Mouse (Mus musculus) forebrain, embryonic 11.5 days (tissue): ENCODE data around the gene Txndc16. TPM values are rescaled to one million over a fixed set of nuclear protein-coding genes. Genes with fewer than 3 reads are reported as not detected.

Experiments used
- ATAC-seq: fragments of 200-750 bp; cut with Nextera tagmentation; replicated peaks from 2 replicates; pipeline ENCODE4 v1.8.0; 2017; ENCODE audit warnings: moderate TSS enrichment; ENCODE audit not compliant: low FRiP score
- DNase-seq: peaks from one replicate; pipeline ENCODE4 v3.0.0-alpha.2; 2017; ENCODE audit warnings: low spot score
- H3K27ac ChIP-seq: fragments of 300-500 bp; sonication (generic); 2 replicates; pipeline ENCODE4 v1.5.1; 2014; ENCODE audit warnings: low read depth, low read length
- H3K27me3 ChIP-seq: fragments of 300-500 bp; sonication (generic); 2 replicates; pipeline ENCODE4 v1.6.1; 2014; ENCODE audit warnings: mild to moderate bottlenecking, low read length, mixed read lengths; ENCODE audit not compliant: control insufficient read depth, insufficient read depth
- H3K36me3 ChIP-seq: fragments of 300-500 bp; sonication (generic); 2 replicates; pipeline ENCODE4 v1.6.1; 2014; ENCODE audit warnings: mild to moderate bottlenecking, low read length, moderate library complexity, mixed read lengths; ENCODE audit not compliant: control insufficient read depth, insufficient read depth
- H3K4me1 ChIP-seq: fragments of 300-500 bp; sonication (generic); replicated peaks from 2 replicates; pipeline ENCODE4 v1.6.1; 2014; ENCODE audit warnings: low read length, mixed read lengths; ENCODE audit not compliant: control insufficient read depth, insufficient read depth
- H3K4me2 ChIP-seq: fragments of 300-500 bp; sonication (generic); 2 replicates; pipeline ENCODE4 v1.6.1; 2014; ENCODE audit warnings: low read depth, mild to moderate bottlenecking, low read length, moderate library complexity, mixed read lengths; ENCODE audit not compliant: severe bottlenecking
- H3K4me3 ChIP-seq: fragments of 300-500 bp; sonication (generic); 2 replicates; pipeline ENCODE4 v1.5.1; 2014; ENCODE audit warnings: low read depth, low read length
- H3K9ac ChIP-seq: fragments of 300-500 bp; sonication (generic); 2 replicates; pipeline ENCODE4 v1.6.1; 2014; ENCODE audit warnings: low read length
- H3K9me3 ChIP-seq: fragments of 300-500 bp; sonication (generic); 2 replicates; pipeline ENCODE4 v1.6.1; 2016; ENCODE audit warnings: low read length, mixed read lengths; ENCODE audit not compliant: control insufficient read depth
- WGBS: fragments of 180-500 bp; shearing (Covaris S2); extraction: QIAGEN DNeasy Blood & Tissue Kit; methylation state at CpG from one replicate; pipeline ENCODE4 v1.1.7; 2014; 5-methylcytosine and 5-hydroxymethylcytosine counted together
- polyA plus RNA-seq: library from polyadenylated mRNA; unstranded; fragments of >200 nt; fragmentation: Nextera tagmentation; extraction: Ambion mirVana; gene quantifications from 2 replicates; pipeline ENCODE4 v1.2.1, GENCODE M21; 2014

The Txndc16 gene
- polyA plus RNA-seq, 1 experiment from 2014 or later, result 20.0 TPM

DNA sequence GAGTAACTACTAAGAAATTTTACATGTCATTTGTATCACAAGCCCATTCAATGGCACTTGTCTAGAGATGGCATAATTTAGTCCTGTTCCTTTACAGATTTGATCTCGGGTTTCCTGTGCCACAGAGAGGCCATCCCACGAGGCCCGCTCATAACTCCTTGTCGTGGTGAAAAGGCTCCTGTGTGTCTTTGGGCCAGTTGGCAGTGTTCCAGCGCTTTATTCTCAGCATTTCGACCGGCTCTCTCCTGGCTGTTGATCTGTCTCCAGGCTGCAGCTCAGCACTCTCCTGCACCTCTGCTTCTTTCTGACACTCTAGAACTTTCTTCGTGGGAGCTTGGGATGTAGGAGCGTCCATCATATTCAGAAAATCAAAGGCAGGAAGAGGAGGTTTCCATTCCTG, 84.6 kb downstream of the Txndc16 start:
- Histone ChIP-seq H3K4me3 (no peak overlapping the region), H3K9me3 (no peaks in the 10 kb centered on the region), H3K27ac (no peak overlapping the region), H3K27me3 (no peaks in the 10 kb centered on the region), H3K9ac (no peak overlapping the region), H3K4me1 (no peaks in the 10 kb centered on the region), H3K4me2 (no peak overlapping the region), H3K36me3 (no peaks in the 10 kb centered on the region)
- ATAC-seq (no peak), DNase-seq (no peak)
- 80% methylated on average over 9 of the region's 9 CpGs for WGBS

DNA sequence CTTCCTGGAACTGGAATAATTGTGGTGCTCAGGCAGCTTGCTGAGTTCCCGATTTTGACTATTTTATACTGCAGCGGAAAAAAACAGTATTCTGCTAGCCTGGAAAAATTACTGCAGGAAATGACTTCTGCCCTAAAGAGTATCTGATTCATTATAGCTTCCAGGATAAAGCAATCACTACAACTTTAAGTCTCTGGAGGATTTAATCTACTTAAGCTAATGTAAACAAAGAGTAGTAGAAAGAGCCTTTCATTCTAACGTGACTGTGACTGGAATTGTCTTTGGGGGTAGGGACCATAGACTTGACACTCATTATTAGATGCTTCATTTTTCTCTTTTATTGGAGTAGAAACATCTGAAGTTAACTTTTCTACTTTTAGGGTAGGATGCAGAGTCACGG, 101.8 kb downstream of the Txndc16 start:
- H3K4me2 ChIP-seq, result no peak overlapping the region
- WGBS, result 58% methylated on average over 4 of the region's 4 CpGs
- H3K4me1 ChIP-seq, result no peaks in the 10 kb centered on the region
- ATAC-seq, result no peak
- DNase-seq, result no peak
- no peaks in the 10 kb centered on the region for H3K27me3 ChIP-seq
- H3K9me3 ChIP-seq, result no peaks in the 10 kb centered on the region
- no peak overlapping the region for H3K27ac ChIP-seq
- H3K9ac ChIP-seq, result no peak overlapping the region
- H3K4me3 ChIP-seq, result no peak overlapping the region
- H3K36me3 ChIP-seq, result no peaks in the 10 kb centered on the region

DNA sequence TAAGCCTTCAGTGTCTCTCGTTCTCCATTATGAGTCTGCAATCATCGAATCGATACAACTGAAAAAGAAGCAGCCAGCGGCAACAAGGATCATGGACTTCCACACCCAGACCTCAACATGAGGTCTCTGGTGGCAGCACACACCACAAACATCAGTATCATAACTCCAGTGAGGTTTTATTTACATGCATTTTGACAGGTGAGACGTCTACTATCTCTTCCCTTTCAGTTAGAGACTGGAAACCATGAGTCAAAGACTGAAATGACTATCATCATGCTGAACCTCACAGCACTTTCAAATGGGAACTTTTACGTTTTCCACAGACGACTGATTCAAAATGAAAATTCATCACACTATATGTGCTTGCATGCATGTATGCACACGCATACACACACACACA, 117.9 kb downstream of the Txndc16 start:
- 91% methylated on average over 8 of the region's 8 CpGs for WGBS
- Histone ChIP-seq H3K9me3 (no peaks in the 10 kb centered on the region), H3K4me2 (no peak overlapping the region), H3K9ac (no peak overlapping the region), H3K27me3 (no peaks in the 10 kb centered on the region), H3K36me3 (no peaks in the 10 kb centered on the region), H3K27ac (no peak overlapping the region), H3K4me3 (no peak overlapping the region), H3K4me1 (no peaks in the 10 kb centered on the region)
- no peak for ATAC-seq
- DNase-seq, result no peak

DNA sequence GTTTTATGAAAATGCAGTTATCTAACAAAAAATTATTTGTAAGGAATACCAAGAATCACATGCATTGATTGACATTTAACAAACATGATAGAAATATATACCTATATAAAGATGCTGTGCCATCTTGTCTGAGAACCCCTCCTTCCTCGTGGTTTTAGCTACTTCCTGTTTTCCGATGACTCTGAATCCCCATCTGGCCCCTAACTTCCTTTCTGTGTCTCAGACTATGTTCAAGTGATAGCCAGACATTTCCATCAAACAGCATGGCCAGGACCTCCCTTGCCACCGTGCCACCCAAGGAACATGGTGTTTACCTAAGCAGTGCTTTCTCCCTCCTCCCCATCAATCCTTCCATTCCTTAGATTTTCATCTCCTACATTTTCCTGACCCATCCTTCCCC, 127.8 kb downstream of the Txndc16 start:
- Histone ChIP-seq H3K4me1 (no peaks in the 10 kb centered on the region), H3K27me3 (no peaks in the 10 kb centered on the region), H3K9me3 (no peaks in the 10 kb centered on the region), H3K4me3 (no peak overlapping the region), H3K27ac (no peak overlapping the region), H3K9ac (no peak overlapping the region), H3K4me2 (no peak overlapping the region), H3K36me3 (no peaks in the 10 kb centered on the region)
- 85% methylated on average over 3 of the region's 3 CpGs for WGBS
- ATAC-seq, result no peak
- DNase-seq, result no peak

DNA sequence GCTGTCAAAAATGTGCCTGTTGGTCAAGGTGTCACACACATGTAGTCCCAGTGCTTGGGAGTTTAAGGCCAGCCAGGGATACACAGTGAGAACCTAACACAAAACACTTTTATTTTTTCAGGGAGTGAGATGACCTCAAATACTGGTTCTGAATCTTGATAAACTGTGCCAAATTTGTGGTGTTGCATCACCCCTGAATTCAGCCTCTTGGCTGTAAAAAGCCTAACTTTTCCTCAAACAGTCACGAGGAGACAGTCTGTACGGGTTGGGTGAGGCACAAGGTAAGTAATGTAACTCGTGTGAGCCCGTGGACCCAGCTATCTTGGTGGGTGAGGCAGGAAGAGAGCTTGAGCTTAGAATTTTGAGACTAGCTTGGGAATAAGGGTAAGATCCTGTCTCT, 130.1 kb downstream of the Txndc16 start:
- no peak for DNase-seq
- H3K36me3 ChIP-seq, result no peaks in the 10 kb centered on the region
- no peaks in the 10 kb centered on the region for H3K27me3 ChIP-seq
- no peak overlapping the region for H3K27ac ChIP-seq
- H3K9me3 ChIP-seq, result no peaks in the 10 kb centered on the region
- no peak overlapping the region for H3K9ac ChIP-seq
- H3K4me2 ChIP-seq, result no peak overlapping the region
- 87% methylated on average over 4 of the region's 4 CpGs for WGBS
- H3K4me1 ChIP-seq, result no peaks in the 10 kb centered on the region
- no peak overlapping the region for H3K4me3 ChIP-seq
- ATAC-seq, result no peak

DNA sequence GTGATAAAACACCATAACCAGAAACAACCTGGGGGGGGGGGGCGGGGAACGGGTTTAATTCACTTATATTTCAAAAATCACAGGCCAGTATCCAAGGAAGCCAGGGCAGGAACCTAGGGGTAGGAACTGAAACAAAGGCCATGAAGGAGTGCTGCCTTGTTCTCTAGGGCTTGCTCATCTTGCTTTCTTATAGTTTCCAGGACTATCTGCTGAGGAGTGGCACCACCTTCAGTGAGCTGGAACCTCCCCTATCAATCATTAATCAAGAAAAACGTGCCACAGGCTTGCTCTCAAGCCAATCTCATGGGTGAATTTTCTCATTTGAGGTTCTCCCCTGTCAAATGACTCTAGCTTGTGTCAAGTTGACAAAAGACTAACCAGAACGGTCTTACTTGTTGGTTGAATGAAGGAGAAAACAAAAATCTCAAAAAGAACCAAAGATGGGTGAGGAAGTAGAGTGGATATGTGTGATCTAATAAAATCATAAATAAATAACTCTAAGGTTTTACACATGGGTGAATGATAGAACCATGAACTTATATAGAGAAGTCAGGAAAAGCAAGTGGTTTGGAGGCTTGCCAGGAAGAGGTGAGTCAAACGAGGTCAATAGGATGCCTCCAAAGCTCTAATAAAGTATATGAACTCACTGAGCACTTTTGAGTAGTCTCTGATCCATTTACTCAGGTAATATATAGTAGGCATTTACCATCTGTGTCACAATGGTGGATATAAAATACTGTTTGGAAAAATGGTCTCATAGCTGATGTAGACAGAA, 134.3 kb downstream of the Txndc16 start:
- DNase-seq, result no peak
- H3K27me3 ChIP-seq, result no peaks in the 10 kb centered on the region
- no peaks in the 10 kb centered on the region for H3K9me3 ChIP-seq
- no peaks in the 10 kb centered on the region for H3K36me3 ChIP-seq
- H3K27ac ChIP-seq, result no peak overlapping the region
- ATAC-seq, result no peak
- no peak overlapping the region for H3K9ac ChIP-seq
- WGBS, result 76% methylated on average over 5 of the region's 5 CpGs
- no peaks in the 10 kb centered on the region for H3K4me1 ChIP-seq
- no peak overlapping the region for H3K4me3 ChIP-seq
- no peak overlapping the region for H3K4me2 ChIP-seq

DNA sequence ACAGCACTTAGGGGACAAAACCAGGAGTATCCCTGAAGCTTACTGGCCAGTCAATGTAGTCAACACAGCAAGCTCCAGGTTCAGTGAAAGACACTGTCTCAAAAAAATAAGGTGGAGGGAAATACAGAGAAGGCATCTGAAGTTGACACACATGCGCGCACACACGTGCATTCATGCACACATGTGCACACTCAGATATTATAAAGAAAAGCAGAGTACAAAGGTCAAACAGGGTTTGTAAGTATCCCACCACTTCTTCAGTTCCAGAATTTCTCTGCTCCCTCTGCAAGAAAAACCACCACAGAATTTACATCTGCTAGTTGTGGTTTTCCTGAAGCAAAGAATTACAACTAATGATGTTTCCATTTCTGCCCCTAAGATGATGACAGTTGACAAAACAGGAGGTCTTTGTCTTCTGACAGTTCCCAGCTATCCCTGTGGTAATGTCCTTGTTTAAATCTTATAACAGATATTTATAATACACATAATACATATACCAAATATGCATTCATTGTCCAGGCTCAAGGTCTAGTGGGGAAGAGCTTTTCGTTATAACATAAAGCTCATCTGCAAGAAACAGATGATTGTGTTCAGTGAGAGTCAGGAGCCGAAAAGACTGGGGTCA, 135.4 kb downstream of the Txndc16 start:
- no peak for ATAC-seq
- WGBS, result 93% methylated on average over 5 of the region's 5 CpGs

DNA sequence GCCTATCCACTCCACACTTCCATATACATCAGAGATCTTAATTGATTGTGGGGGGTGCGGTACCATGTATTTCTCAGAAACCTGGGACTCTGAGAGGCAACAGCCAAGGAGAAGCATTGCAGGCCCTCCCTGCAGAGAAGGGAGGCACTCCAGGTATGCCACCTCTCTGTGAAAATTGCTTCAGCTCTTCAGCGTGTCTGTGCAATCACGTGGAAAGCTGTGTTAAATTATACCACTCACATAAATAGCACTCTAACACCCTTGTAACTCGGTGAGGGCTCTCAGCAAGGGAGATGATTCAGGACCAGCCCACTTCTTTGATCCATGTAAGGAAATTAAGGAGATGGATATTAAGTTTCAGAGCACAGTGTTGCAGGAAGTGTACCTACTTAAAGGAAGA, 136.6 kb downstream of the Txndc16 start:
- Histone ChIP-seq H3K4me2 (no peak overlapping the region), H3K4me1 (no peaks in the 10 kb centered on the region), H3K27me3 (no peaks in the 10 kb centered on the region), H3K4me3 (no peak overlapping the region), H3K9ac (no peak overlapping the region), H3K9me3 (no peaks in the 10 kb centered on the region), H3K36me3 (no peaks in the 10 kb centered on the region), H3K27ac (no peak overlapping the region)
- DNase-seq (no peak), ATAC-seq (no peak)
- 56% methylated on average over 4 of the region's 4 CpGs for WGBS

More for the DNA sequence above, 135.4 kb downstream of the Txndc16 start:
- no peaks in the 10 kb centered on the region for H3K36me3 ChIP-seq
- H3K4me1 ChIP-seq, result no peaks in the 10 kb centered on the region
- H3K9me3 ChIP-seq, result no peaks in the 10 kb centered on the region
- no peak overlapping the region for H3K4me2 ChIP-seq
- no peak overlapping the region for H3K27ac ChIP-seq
- DNase-seq, result no peak
- H3K27me3 ChIP-seq, result no peaks in the 10 kb centered on the region
- no peak overlapping the region for H3K4me3 ChIP-seq
- no peak overlapping the region for H3K9ac ChIP-seq
